In genomic region chr6:140766365-140766764, GRCm38 (mm10) we compare ENCODE assay signal across 9 mouse cellular contexts. TPM values are rescaled to one million over a fixed set of nuclear protein-coding genes. Genes with fewer than 3 reads are reported as not detected.
DNase-seq lines count a peak whose midpoint lies in the region; ATAC-seq lines count a peak whose summit lies in the region.
"Had no signal": no experiment of that assay in that cellular context is flagged by ENCODE, and none has a peak within 500 bp of the region (broad histone marks: within the 10 kb centered on the region; RNA-seq: fewer than 3 reads in every experiment).

No protein-coding gene starts in this region.

- peak; percentile 58 for DNase-seq in layer of hippocampus, adult 11-12 months (ENCODE audit: low spot score)
- no peak for DNase-seq in layer of hippocampus, adult 9-11 months
- DNase-seq in CD8-positive naive resting alpha-beta T cell, adult 2 months (ENCODE audit: low read depth in 2 of 2, low spot score in 2 of 2) = peak; percentile 16 to 31
- DNase-seq in WW6 (ENCODE audit: low read depth, low spot score) = peak; percentile 40
- DNase-seq in embryonic facial prominence, embryonic 14.5 days (ENCODE audit: low spot score) = peak; percentile 76
- DNase-seq in layer of hippocampus, adult 9-10 months (ENCODE audit: low spot score) = peak; percentile 25
- peak; percentile 82 for DNase-seq in retina, embryonic 14.5 days (ENCODE audit: low spot score)
- DNase-seq in spleen, postnatal 14 days (ENCODE audit: low spot score in 2 of 2) = no peak

- no peak for ATAC-seq in embryonic facial prominence, embryonic 14.5 days (ENCODE audit: low read depth)

- H3K4me1 ChIP-seq in embryonic facial prominence, embryonic 14.5 days (ENCODE audit: control insufficient read depth, insufficient read depth, low read length) = peaks cover 7% of the 10 kb centered on the region; the same call in 1 of the 2 replicates
- H3K4me1 ChIP-seq: megakaryocyte, embryonic 14.5 days had no signal

- H3K4me2 ChIP-seq in embryonic facial prominence, embryonic 14.5 days (ENCODE audit: low read depth, low read length) = no peak overlapping the region

- WGBS in embryonic facial prominence, embryonic 14.5 days = 37% methylated on average over 9 of the region's 9 CpGs

- no peaks in the 10 kb centered on the region for H3K36me3 ChIP-seq in embryonic facial prominence, embryonic 14.5 days (ENCODE audit: control insufficient read depth, insufficient read depth, low read length)

- H3K9me3 ChIP-seq in embryonic facial prominence, embryonic 14.5 days (ENCODE audit: control insufficient read depth, low read length) = no peaks in the 10 kb centered on the region

- no peaks in the 10 kb centered on the region for H3K27me3 ChIP-seq in embryonic facial prominence, embryonic 14.5 days (replicated peaks; ENCODE audit: control insufficient read depth, insufficient read depth, low read length)
- H3K27me3 ChIP-seq: megakaryocyte, embryonic 14.5 days had no signal

- no peak overlapping the region for H3K27ac ChIP-seq in embryonic facial prominence, embryonic 14.5 days (replicated peaks; ENCODE audit: low read depth, low read length)

- no peak overlapping the region for H3K9ac ChIP-seq in embryonic facial prominence, embryonic 14.5 days (ENCODE audit: low read depth, low read length)

- H3K4me3 ChIP-seq in embryonic facial prominence, embryonic 14.5 days (ENCODE audit: low read depth, low read length) = no peak overlapping the region

RNA-seq across cellular contexts. Expression of gene Gm11077, which starts 37.3 kb away (rescaled TPM):
- polyA plus RNA-seq in embryonic facial prominence, embryonic 14.5 days (2014; fragmentation: Nextera tagmentation; extraction: Ambion mirVana) = not detected in 2 replicates

Comparison
In these comparisons a context has a peak if more than half of its experiments do, and no peak if none do; other contexts are left out.
1. DNase-seq: peak in layer of hippocampus, adult 11-12 months (single experiment), CD8-positive naive resting alpha-beta T cell, adult 2 months (2 of 2), WW6 (single experiment), embryonic facial prominence, embryonic 14.5 days (single experiment), layer of hippocampus, adult 9-10 months (single experiment) and retina, embryonic 14.5 days (single experiment); none in layer of hippocampus, adult 9-11 months (single experiment) and spleen, postnatal 14 days (0 of 2).